Mouse (Mus musculus) kidney, adult 2 months (tissue): ENCODE measurements around the gene Gm21188.
"Not testable (repeated sequence)": the region's sequence is repeated elsewhere in the genome, so short reads cannot be mapped to it uniquely, and the experiment has no call there.

Experiments
- CTCF ChIP-seq: fragments of 200-500 bp; conservative IDR thresholded peaks from 2 replicates; pipeline ENCODE4 v1.5.1; 2011; ENCODE audit warnings: low read depth, mild to moderate bottlenecking, control low read depth, low read length, moderate library complexity, mixed read lengths; ENCODE audit not compliant: insufficient read depth, insufficient read length
- POLR2A ChIP-seq: fragments of 200-500 bp; IDR thresholded peaks from one replicate; pipeline ENCODE4 v1.6.1; 2011; ENCODE audit warnings: low read depth, low read length, control low read depth

GRCm38 (mm10) chr13:120070878-120071277 is 18.9 kb upstream of the Gm21188 start:
- not testable (repeated sequence) for TF ChIP-seq CTCF, POLR2A
